Mouse (Mus musculus): ENCODE measurements around the gene Car4. TPM values are rescaled to one million over a fixed set of nuclear protein-coding genes. Genes with fewer than 3 reads are reported as not detected.
A peak's percentile ranks its signal among the peaks of the same experiment; 100 is the strongest.

Car4 gene
- 10 to 100 TPM; 16.9 to 29.0 TPM for total RNA-seq (2021)
- long read RNA-seq, experiment 1, transcript Car4-201 (8 exons, 1,256 nt), result major isoform, 32 of 38 reads
- long read RNA-seq, experiment 1, partial matches to known transcripts, result 3 of 38 reads
- long read RNA-seq, experiment 1, other reads (novel, unspliced or antisense), result 3 of 38 reads
- long read RNA-seq, experiment 2, transcript Car4-201 (8 exons, 1,256 nt), result major isoform, 40 of 42 reads
- long read RNA-seq, experiment 2, partial matches to known transcripts, result 1 of 42 reads
- long read RNA-seq, experiment 2, other reads (novel, unspliced or antisense), result 1 of 42 reads

DNA sequence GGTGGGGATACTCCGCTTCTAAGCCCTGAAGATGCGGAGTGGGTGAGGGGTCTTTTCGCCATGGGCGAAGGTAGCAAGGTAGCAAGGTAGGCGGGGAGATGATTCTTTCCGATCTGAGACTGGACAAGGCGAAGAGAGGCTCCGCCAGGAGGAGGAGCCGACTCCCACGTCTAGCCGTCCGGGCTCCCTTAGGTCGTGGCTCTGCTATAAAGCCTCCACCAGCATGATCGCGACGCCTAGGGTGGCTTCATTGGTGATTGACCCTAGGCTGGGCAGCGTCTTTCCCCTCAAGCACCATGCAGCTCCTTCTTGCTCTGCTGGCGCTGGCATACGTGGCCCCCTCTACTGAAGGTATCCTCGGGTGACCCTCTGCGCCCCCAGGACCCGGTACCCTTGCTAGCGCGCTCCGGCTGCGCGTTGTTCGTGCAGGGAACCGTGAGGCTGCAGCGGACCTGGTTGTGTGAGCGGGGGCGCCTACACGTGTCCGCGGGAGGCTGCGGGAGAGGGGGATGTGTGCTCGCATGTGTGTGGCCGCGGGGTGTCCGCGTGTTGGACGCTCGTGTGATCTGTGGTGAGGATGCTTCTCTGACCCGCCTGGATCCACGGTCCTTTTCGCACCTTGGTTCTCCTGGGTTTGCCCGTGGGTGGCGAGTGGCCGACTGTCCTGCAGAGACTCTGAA lies at the start of gene Car4:
Gene Car4, plus strand, starts transcription at position 196 of the 680 bp plus-strand sequence.
- DNase-seq, result peak; percentile 36 to 46

DNA sequence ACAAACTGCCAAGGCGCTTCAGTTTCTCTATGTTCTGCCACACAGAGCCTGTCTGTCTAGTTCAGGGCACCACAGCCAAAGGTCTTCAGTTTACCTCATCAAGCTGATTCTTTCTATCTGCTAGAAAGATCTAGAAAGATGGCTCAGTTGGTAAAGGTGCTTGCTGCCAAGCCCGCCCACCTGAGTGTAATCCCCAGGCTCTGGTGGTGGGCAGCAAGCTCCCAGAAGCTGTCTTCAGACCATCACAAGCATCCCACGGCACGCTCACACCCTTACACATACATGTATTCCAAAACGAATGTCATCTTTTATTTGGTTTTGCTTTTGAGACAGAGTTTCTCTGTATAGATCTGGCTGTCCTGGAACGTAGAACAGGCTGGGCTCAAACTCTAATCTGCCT lies 49.1 kb upstream of the Car4 start:
- no peak for DNase-seq

DNA sequence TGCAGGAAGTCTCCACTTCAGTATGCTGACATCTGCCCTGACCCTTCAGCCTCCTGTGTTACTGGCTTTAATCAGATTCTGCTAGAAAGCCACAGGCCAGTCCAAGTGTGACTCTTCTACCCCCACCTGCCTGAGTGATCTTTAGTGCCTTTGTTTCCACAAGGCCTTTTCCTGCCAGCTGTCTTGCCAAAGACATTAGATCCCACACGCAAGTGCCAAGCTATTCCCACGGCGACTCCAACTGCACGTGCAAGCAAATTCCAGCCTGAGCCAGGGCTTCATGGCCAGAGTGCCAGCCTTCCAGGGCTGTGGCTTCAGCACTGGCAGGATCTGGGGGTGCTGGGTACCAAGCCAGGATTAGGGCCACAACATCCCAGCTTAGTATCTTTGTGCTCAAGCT lies 47.2 kb upstream of the Car4 start:
- DNase-seq, result no peak

DNA sequence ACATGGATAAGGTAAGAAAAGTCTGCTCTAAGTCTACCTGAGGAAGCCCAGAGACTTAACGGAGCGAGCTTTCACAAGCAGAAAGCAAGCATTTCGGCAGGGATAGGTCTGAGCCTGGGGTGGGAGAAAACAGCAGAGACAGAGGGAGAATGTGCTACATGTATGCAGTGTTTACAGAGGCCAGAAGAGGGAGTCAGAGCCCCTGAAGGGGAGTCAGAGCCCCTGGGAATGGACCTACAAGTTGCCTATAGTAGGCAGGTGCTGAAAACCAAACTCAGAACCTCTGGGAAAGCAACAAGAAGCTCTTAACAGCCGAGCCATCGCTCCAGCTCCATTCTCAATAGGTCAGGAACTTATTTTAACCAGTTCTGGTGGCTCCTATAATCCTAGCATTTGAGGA lies 42.9 kb upstream of the Car4 start:
- DNase-seq, result no peak

DNA sequence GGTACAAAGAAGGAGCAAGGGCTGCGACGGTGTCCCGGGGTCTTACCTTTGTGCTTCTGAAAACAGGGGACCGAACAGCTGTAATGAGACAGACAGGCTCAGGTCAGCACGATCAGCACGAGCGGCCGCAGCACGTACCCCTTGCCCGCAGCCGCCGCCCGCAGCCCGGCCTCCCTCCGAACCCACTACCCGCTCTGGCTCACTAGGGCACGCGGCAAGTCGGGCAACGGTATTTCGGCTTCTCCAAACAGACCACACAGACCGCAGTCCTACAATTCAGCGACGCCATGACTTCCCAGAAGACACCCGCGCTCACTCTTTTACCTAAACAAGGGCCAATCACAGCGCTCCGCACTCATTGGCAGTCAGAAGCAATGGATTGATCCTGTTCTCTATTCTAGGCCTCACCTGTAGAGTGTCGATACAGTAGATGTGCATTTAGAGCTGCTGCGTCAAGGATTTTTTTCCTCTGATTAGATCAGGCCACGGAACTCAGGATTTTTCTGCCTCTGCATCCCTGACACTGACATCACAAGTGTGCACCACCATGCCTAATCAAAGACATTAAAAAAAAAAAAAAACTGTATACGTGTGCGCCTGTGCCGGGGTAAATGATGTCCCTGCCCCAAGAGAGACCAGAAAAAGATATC lies 41.4 kb upstream of the Car4 start, which contains the start of gene Znhit3:
Gene Znhit3, minus strand, starts transcription at position 314 of the 650 bp plus-strand sequence.
- DNase-seq, result peak; percentile 91 to 95

DNA sequence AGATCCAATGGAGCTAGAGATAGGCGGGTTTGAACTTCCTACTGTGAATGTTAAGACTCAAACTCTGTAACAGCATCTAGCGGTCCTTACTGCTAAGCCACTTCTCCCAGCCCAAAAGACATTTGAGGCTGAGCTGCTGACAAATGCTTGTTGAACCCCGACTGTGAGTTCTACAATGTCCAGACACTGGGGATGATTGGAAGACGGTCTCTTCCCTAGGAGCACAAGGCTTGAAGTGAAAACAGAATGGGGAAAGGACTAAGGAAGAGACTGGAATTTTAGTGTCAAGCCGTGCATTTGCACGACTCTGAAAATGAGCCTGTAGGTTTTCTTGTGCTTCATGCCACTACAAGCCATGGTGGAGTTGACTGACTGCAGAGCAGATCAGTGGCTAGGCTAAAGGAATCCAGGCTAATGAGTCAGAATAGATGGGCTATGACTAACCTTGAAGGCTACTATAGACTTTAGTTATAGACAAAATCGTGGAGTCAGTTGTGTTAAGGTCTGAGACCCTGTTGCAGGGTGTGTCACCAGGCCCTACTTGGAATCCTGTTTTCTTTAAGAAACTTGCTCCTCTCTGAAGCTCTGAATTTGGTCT lies 40.8 kb upstream of the Car4 start:
- DNase-seq, result no peak

DNA sequence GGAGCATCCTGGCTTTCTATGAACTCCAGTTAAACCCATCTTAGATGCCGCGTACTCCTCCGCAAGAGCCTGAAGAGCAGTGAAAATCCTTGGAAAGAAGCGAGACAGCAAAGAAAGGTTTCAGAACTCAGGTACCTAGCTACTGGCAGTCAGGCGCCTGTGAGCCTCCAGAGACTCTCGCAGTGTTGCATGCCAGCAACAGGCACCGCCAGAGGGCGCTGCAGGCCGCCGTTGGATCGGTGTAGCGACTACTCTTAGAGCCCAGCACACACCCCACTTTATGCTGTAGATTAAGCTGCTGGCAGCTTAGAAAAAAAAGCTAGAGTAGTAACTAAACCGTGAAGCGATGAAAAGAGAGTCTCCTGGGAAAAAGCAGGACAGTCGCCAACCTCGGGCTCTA lies 39.2 kb upstream of the Car4 start:
- DNase-seq, result peak; percentile 82 to 94

DNA sequence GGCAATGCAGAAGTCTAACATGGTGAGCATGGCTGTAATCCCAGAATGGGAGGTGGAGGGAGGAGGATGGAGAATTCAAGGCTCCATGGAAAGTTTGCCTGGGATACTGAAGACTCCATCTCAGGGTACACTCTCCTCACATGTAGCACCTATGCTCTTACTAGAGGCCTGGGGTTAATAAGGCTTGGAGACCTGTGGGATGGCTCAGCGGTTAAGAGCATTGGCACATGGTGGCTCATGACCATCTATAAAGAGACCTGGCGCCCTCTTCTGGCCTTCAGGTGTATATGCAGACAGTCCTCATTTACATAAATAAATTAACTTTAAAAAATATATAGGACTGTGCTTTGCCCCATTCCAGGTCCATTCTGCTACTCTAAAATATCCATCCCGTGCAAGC lies 38.3 kb upstream of the Car4 start:
- peak; percentile 15 to 37 for DNase-seq

DNA sequence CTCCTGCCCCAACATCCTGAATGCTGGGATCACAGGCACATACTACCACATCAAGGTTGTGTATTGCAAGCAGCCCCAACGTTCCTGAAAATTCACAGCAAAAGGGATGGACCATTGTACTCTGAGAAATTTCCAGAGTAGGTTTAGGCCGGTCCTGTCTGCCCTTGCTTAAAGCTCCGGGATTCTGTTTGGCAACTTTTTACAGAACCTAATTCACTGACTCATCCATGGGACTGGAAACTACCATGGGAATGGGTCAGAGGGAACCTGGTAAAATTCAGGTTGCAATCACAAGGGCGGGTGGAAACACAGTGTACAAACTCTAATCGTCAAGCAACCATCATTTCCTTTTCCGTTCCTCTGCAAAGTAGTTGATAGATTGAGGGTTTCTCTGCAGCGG lies 37.6 kb upstream of the Car4 start:
- no peak for DNase-seq

DNA sequence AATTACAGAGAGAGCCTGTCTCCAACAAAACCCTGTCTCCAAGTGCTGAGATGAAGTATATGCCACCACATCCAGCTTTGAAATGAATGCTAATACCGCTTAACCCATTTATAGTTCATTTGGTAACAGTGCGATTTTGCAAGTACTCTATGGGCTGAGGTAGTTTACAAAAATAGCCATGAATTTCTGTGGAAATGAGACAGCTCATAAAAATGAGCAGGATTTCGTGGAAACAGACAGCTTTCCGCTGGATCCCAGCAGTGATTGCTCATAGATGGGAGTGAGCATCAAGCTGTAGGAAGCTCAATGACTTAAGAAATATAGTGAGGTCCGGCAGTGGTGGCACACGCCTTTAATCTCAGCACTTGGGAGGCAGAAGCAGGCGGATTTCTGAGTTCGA lies 36.6 kb upstream of the Car4 start:
- DNase-seq, result no peak

DNA sequence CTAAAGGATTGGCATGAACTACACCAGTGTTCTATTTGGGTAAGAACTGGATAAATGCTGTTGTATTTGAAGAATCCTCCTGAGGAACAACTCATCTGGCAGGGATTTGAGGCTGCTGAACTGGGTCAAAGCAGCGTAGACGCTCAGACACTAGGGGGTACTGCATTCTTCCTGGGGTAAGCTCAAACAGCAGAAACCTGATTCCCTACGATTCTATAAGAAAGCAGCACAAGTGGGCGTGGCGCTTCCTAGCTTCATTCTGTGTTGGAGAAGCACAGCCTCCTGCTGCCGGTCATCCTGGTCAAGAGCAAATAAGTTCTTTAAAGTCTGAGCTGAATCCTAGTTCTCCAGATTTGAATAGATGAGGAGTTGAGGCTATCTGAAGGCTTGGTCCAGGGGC lies 25.3 kb upstream of the Car4 start:
- DNase-seq, result no peak

DNA sequence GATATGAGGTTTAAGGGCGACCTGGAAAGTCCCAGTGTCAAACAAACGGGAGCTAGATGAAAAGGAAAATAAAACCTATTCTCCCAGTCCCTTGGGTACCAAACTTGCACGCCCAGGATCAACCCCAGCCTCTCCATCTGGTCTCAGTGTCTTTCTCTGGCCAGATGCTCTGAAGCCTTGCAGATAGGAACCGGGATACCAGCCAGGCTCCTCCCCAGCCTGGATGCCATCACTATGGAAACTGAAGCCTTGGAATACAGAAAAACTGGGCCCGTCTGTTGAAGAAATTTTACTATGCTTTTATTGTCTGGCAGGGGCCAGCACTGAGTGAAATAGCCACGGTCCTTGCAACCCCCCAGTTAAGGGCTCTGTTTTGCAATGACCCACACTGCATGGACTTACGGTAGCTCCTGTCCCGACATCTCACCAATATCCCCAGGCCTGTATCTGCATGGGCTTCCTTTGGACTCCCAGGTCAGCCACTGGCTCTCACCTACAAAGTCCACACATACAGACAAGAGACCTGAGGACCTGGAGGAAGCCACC lies 18.0 kb upstream of the Car4 start:
- peak; percentile 40 to 46 for DNase-seq

DNA sequence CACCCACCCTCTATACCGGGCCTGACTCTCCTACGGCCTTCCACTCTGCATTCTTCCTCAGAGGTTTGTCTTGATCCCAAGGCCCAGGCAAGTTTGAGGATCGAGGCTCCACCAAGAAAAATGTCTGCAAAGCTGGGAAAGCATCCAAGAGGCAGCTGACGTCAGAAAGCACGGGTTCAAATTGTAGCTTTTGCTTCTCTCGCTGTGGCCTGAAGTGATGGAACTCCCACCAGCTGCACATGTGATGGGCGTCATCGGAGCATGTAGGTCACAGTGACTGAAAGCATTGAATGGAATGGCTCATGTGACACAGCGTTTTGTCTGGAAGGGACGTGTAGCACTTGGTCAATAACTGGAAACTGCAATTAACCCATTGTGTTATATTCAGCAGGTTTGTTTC lies 17.4 kb upstream of the Car4 start:
- no peak for DNase-seq

DNA sequence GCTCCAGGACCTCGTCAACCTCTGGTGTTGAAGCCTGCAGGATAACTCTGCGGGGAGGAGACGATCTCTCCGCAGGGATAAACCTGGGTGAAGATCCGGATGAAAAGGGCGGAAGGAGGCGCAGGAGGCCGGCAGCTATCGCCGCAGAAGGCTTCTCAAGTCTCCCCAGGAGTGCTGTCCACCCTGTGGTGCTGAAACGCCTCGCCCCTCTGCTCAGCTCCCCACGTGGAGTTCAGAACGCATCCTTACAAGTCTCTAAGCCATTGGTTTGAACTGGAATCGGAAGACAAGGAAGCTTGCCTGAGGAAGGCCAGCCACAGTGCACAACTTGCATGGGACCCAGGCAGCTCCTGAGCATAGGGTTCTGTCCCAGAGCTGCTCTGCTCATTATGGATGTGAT lies 13.6 kb upstream of the Car4 start:
- DNase-seq, result peak in 1 of 2 experiments; percentile 49

DNA sequence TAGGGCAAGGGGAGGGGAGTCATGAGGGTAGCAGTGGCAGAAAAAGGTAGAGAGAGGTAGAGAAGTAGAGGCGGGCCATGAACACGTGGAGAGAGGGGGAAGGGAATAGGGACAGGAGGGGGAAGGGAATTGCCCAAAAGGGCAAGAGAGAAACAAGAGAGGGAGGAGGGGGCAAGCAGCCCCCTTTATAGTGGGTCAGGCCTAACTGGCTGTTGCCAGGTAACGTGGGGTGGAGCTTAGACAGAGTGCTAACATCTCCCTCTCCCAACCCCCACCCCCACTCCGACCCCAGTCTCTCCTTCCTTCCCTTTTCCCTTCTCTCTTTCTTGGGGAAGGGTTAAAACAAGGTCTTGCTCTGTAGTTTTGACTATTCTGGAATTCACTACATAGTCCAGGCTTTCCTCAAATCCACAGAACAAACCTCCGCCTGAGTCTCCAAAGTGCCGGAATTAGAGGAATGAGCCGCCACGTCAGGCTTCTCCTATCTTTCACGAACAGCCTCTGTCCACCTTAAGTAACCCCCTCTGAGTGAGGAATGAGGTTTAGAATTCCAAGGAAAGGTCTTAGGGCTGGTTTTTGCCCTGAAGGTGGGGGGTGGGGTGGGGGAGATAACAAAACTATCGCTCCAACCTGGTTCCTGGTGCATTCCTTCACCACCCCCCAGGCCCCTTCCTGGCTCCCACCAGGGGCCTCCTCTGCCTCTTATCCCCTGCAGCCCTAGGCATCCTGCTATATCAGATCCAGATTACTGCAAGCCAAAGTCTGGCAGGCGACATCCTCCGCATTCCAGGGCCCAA lies 12.7 kb upstream of the Car4 start:
- no peak for DNase-seq

DNA sequence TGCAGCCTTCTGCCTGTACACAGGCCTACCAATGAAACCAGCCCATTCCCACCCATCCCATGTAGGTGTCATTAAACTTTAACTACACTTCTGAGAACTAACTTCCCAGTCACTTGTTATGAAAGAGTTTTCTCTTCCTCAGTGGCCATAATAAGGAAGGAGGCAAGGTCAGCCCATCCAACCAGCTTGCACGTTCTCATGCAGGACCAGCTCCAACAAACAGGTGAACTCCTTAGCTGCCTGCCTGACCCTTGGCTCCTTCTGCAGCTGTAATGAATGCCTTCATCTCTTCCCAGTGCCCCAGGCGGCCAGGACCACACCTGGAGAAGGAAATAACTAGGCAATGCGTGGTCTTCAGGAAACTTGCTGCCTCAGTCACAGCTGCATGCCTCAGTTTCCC lies 11.7 kb upstream of the Car4 start:
- no peak for DNase-seq

DNA sequence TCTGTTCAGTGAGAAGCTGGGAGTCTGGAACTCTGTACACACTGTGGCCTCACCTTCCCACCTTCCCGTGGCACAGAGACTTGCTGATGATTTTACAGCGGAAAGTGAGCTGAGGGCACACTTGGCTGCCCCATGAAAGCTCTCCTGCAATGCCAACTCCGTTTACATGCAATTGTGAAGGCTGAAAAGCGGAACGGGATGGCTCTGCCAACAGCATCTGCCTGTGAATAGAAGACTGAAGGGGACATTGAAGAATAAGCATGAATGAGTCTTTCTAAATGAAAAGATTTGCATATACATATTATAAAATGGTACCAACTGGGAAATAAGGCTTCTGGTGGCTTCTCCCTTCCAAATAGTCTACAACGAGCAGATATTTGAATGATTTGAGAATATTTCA lies 10.4 kb upstream of the Car4 start:
- DNase-seq, result no peak

DNA sequence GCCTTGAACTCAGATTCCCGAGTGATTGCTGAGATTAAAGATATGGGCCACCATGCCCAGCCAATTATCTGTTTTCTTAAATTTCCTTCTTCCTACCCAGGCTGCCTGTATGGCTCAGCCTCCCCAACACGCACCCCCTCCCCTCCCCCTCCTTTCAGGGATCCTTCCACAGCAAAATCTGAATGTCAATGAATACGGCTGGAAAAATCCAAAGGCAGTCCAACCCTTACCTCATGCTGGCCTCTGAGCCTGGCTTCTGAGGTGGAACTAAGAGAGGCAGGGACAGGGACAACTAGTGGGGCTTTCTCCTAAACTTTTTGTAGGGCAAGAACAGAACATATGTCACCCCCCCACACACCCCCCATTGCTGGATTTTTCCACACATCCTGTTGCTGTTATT lies 9.5 kb upstream of the Car4 start:
- DNase-seq, result no peak

DNA sequence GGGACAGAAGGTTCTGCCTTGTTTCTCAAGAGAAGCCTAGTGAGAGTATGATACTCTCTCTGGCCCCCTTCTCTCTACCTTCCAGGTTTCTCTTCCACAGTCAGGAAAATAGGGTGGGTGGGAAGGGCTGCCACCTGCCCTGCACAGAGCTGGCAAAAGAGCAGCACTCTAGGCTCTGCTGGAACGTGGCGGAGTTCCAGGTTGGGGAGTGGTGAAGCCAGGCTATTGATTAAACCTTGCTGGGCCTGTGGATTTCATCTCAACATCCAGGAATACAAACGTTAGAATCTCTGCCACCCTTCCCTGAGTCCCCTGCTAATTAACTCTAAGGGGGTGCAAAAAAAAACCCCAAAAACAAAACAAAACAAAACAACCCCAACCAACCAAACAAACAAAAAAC lies 9.1 kb upstream of the Car4 start:
- no peak for DNase-seq

DNA sequence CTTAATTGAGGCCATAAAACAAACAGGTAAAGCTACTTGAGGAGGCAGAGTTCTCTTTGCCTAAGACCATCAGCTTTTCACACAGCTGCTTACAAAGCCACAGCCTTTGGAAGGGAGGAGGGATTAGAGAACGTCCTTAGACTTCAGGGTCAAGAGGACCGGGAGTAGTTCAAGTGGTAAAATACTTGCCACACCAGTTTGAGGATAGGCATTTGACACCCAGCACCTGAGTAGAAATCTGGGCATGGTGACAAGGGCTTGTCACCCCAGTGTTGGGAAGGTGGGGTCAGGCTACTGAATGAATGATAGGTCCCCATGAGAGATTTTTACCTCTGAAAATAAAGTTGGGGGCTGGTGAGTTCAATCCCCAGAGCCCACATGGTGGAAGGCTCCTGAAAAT lies 5.0 kb upstream of the Car4 start:
- no peak for DNase-seq

DNA sequence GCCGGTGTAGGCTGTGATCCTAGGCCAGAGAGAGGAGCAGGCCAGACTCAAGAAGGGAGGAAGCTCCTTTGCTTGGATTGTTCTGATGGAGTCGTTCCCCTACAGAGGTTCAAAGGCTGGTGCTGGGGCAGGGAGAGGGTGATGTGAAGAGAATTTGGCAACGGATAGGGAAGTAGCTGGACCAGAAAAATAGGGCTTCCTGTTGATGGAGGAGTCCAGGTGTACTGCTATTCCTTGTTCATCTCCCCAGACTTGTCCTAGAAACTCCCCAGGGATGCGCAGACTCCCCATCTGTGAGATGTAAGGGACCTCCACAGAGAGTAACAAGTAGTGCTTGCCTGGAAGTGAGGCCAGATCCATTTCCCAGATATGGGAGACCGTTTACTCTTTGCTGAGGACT lies 1.2 kb upstream of the Car4 start:
- DNase-seq, result no peak

DNA sequence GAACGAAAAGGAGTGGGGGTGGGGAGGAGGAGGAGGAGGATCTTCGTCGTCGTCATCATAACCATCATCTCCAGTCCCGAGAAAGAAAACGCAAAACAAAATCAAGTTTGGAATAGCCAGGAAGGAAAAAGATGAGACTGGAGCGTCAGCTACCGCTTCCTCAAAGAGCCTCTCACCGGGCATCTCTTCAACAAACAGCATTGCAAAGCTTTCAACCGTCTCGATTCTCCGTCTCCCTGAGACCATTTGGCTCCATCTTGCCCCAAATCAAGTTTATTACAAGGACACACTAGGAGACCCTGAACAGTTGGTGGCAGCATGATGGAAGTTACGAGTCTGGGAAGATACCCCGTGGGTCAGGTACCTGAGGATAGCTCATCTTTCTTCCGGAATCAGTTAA lies 415 bp upstream of the Car4 start:
- no peak for DNase-seq
